Mouse (Mus musculus) cerebellum, adult 2 months (tissue): ENCODE measurements around the gene Acadsb.

Experiments
- CTCF ChIP-seq: fragments of 200-500 bp; IDR thresholded peaks from 2 replicates; pipeline ENCODE4 v1.5.1; 2011; ENCODE audit warnings: low read depth, mild to moderate bottlenecking, control low read depth, low read length, moderate library complexity, borderline replicate concordance; ENCODE audit not compliant: insufficient read depth
- POLR2A ChIP-seq: fragments of 200-500 bp; IDR thresholded peaks from 2 replicates; pipeline ENCODE4 v1.6.1; 2011; ENCODE audit warnings: low read length, control low read depth, borderline replicate concordance; ENCODE audit not compliant: insufficient read depth

GRCm38 (mm10) chr7:131434276-131434675 lies 23.9 kb downstream of the Acadsb start:
- no peak for TF ChIP-seq CTCF
- TF ChIP-seq POLR2A = no peak
